Mouse (Mus musculus): ENCODE measurements around the gene Cfap298. TPM values are rescaled to one million over a fixed set of nuclear protein-coding genes. Genes with fewer than 3 reads are reported as not detected.
A peak's percentile ranks its signal among the peaks of the same experiment; 100 is the strongest.

Cfap298 gene
- total RNA-seq, 2 experiments from 2014 or later: 19.1 to 28.2 TPM

DNA sequence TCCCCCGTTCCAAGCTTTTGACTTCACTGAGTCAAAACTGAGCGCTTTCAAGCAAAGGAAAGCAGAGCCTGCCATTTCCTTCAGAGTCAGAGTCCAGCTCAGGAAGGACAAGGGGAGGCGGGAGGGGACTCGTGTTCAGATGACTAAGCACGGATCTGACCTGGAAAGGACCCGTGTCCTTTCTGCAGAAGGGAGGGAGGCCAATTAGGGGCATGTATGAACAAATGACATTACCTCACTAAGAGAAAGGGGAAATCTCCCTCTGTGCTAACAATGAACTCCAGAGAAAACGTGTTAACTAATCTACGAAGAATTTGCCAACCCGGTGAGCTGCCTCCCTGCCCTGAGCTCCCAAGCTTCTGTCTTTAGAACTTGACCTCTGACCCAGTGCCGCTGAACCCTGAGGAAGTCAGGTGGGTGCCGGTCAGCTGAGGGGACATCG, 18.9 kb downstream of the Cfap298 start:
- DNase-seq (ENCODE audit: low spot score in 2 of 2): no peak

DNA sequence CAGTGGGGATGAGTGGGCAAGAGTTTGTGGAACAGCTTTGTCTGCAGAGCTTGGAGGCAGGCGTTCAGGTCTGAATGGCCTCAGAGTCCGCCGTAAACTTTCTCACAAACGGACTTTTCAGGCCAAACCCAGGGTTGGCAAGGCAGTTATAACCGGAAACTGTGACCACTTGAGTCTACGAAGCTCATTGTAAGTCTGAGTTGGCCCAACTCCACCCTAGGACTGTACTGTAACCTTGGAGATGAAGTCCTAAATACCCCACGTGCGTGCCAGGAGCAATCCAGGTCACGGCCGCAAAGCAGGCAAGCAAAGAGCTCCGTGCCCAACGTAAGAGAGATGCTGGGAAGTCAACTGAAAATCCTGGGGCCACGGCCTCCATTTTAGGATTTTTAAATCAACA, 23.1 kb downstream of the Cfap298 start:
- no peak for DNase-seq (ENCODE audit: low spot score in 2 of 2)

DNA sequence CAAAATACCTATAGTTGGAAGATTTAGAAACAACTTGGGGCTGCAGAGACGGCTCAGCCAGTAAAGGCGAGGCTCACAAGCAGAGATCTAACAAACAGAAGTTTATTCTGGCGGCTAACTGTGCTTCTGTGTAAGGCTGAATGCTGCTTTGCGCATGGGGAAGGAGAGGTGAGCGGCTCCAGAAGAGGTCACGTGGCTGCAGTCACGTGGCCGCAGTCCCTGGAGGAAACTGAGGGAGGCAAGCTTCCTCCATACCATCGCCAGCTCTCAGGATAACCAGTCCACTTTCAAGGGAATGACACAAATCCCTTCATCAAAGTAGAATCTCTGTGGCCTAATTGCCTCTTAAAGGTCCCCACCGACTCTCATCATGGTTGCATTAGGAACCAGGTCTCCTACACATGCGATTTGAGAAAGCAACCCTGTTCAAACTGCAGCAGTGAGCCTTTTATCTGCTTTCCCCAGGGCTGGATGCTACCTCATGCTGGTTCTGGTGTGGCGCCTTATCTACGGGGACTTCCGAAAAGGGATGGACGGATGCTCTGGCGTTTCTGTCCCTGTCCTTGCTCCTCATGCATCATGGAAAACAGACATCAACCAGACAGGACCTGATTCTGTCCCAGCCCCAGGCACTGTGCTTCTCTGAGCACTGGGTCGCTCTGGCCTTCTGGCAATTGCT, 23.9 kb downstream of the Cfap298 start:
- DNase-seq (ENCODE audit: low spot score in 2 of 2): no peak

DNA sequence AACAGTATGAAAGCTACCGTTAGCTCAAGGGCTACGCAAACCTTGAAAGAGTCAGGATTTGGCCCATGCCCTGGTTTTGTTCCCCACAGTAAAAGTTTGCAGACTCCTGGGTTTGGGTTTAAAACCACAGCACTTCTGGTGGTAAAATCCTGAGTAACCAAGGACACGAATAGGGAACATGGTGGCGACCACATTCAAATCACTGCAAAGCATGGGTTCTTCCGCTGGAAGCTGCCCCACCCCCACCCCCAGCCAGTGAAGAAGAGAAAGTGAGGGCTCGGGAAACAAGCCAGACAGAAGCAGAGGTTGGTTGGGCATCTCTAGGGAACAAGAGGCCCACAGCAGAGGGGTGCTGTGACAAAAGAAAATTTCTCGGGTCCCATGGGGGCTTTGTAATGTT, 27.7 kb downstream of the Cfap298 start:
- DNase-seq (ENCODE audit: low spot score in 2 of 2): no peak

DNA sequence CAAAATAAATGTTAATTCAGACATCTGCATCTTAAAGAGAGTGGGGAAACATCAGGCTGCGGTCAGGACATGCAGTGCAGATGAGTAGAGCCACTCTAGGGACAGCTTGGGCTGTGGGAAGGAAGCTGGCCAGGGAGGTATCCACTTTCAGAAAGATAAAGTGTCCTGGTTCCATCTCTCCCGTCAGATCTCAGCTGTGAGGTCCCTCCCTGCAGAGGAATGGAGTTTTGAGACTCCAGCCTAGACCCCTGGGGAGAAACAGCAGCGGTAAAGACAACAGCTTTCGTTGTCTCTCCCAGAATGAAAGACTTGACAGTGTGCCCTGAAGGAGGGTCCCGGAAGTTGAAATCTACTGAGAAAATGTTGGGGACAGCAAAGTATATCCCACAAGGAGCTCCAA, 31.6 kb downstream of the Cfap298 start:
- no peak for DNase-seq (ENCODE audit: low spot score in 2 of 2)

DNA sequence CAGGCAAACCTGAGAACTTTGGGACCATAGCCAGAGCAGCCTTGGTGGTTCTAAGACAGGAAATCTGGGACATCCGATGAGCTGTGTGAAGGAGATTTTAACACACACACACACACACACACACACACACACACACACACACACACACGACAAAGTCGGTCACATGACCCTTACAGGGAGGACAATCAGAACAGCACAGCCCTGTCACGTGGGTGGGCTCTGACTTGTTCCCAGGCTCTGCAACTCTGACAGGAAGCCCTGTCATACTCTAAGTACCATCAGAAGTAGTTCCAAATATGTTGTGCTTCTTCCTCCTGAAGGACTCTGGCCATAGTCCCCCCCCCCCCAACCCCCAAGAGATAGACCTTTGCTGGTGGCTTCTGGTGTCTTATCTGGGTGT, 33.5 kb downstream of the Cfap298 start:
- DNase-seq (ENCODE audit: low spot score in 2 of 2): no peak

DNA sequence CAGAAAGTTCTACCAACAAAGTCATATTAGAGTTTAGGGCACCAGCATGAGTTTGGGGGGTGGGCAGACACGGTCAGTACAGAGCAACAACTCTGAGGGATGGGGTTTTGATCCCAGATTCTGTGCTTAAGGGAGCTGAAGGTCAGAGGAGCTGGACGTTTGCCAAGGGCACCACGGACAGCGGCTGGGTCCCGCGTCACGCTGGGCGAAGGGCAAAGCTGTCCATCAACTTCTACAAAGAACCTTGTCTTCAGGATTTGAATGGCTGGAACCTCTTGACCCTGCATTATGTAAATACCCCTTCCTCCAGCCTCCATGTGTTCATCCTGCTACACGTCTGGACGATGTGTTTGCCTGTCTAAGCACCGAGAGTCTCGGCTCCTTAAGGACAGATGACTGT, 35.4 kb downstream of the Cfap298 start:
- no peak for DNase-seq (ENCODE audit: low spot score in 2 of 2)

DNA sequence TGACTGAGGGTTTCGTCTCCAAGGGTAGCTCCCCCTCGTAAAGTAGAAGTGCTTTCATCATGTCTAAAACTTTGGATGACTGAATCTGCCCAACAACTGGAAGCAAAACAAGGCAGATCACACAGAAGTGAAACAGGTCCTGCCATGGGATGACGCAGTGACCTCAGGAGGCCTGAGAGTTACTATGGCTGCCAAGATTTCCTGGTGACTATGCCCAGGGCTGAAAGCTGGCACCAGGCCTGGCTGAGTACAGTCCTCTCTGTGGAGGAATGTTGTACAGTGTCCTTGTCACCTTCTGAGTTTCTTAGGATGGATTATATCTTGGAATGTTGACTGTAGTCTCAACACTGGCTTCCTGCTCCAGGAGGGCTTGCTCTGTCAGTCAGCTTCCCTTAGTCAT, 37.3 kb downstream of the Cfap298 start:
- no peak for DNase-seq (ENCODE audit: low spot score in 2 of 2)

DNA sequence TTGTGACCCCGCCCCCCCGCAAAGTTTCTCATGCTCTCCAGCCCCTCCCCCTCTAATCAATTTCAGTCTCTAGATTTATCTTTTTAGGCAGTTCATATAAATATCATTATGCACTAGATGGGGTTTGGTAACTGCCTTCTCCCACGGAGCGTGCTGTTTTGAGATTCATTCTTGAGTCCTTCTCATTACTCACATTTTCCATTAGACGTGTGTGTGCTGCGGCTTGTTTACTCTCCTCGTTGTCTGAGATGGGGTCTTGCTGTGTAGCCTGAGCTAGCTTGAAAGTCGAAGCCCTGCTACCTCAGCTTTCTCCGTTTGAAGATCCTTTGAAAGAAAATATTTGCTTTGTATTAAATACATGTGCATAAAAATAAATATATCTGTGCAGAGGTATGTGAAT, 41.1 kb downstream of the Cfap298 start:
- no peak for DNase-seq (ENCODE audit: low spot score in 2 of 2)

DNA sequence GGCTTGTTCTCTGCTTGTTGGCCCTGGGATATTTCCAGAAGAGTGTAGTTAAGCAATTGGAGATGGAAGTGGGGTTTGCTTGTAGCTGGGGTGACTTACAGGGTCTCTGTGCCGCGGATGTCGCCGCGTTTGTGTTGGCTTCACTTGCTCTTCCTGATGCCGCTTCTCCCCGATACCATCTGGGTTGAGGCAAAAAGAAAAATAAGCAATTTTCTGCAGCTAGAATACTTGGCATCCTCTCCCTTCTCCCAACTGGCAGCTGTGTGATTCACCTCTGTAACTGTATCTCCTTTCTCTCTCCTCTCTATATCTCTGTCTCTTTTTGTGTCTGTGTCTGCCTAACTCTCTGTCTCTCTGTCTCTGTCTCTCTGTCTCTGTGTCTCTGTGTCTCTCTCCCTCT, 41.9 kb downstream of the Cfap298 start:
- no peak for DNase-seq (ENCODE audit: low spot score in 2 of 2)

DNA sequence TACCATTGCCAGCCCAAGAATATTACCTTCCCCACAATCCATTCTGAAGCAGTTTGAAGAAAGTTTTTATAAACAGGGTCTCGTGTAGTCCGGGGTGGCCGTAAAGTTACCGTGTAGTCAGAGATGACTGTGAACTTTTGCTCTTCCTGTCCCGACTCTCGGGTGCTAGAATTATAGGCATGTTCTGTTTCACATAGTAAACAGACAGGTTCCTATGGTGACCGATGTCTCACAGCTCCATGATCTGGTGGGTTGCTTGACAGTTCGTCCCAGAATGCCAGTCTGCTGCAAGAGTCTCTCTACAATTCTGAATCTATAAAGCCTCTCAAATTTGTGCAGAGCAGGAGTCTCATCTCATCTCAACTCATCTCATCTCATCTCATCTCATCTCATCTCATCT, 42.8 kb downstream of the Cfap298 start:
- DNase-seq (ENCODE audit: low spot score in 2 of 2): no peak

DNA sequence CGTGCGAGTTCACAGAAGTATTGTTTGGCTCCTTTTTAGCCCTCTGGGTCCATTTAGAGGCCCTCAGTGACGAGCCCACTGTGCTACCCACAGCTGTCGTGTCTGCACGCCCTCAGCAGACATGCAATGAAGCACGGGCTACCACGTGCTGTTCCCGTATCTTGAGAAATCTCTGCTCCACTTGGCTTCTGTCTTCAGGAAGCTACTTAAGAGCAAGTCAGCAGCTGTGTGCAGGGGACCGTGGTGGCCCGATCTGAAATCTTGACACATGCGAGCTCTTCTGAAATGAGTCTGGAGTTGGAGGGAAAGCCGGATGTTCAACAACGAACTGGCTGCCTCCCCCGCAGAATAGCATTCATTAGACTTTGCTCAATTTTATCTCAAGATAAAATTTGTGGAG, 43.3 kb downstream of the Cfap298 start:
- no peak for DNase-seq (ENCODE audit: low spot score in 2 of 2)

DNA sequence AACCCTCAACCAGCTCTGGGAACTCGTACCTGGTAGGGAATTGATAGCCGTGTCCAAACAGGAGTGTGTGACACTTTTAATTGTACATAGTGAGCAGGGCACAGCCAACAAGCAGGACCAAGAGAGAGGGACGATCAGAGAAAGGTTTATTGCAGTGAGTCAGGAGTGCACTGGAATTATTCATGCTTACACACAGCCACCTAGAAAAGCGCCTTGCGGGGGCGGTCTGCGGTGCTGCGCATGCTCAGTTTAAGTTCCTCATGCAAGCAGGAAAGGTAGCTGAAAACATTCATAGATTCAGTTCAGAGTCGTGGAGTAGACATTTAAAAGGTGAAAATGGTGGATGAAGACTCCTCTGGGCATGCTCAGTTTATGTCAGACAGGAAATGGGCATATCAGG, 44.2 kb downstream of the Cfap298 start:
- DNase-seq (ENCODE audit: low spot score in 2 of 2): no peak

DNA sequence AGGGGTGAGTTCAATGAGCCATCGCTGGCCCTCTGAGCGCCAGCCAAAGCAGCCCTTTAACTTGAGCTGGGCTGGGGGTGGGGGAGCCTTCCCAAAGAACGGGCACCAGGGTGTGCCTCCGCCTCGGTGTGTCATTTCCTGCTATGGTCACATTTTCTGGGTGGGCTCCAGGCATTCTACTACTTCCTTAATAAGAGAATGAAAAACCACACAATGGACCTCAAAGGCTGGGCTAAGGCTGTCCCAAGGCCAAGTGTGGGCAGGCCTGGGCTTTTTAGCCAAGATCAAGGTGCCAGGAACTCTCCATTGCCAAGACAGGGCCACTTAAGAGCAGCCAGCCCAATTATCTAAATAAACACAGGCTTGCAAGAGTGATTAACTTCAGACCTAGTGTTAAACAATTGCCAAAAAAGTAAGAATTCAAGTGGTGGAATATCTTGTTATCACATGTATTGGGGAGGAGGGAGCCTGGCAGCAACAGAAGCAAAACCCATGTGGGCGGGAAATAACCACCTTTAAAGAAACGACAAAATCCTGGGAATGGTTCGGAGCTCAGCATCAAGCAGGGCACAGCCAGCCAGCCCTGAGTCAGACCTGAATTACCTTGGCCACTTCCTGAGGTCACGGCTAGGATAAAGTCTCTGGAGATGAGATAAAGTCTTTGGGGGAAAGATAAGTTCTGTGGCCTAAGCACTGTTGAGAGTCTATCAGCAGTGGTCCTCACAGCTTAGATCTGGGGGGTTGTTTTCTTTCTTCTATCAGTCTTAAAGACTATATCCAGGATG, 48.9 kb downstream of the Cfap298 start:
- no peak for DNase-seq (ENCODE audit: low spot score in 2 of 2)

DNA sequence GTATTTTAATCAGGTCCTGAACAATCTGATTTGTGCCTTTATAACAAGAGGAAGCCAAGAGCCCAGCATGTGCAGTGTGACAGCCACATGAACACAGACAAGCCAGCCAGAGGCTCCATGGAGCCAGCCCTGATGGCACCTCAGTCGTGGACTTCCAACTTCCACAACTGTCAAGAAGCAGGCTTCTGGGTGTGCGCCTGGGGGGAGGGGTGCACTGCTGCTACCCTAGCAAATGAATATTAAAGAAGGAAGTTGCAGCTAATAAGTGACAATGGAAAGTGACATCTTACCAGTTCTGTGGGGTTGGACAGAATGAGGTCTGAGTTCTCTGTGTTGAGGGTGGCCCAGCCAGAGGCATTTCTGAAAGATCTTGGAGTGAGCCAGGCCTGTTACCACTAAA, 49.6 kb downstream of the Cfap298 start:
- no peak for DNase-seq (ENCODE audit: low spot score in 2 of 2)

DNA sequence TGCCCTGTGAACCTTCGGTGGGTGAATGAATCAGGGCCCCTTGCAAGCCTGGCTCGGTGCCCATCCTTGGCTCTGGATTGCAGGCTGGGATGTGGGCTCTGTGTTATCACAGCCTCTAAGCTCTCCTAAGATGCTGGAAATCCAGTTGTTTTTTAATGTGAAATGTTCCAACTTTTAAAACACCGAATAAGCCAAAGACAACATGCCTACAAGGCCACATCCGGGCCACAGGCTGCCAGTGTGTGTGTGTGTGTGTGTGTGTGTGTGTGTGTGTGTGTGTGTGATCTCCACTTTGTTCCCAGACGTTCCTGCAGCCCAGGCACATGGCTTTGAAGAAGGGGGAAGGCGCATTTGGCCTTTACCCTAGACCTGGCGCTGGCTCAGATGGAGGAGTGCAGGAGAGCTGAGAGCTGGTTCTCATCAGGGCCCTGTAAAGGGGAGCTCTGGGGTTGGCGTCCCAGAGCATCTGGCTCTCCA, 52.4 kb downstream of the Cfap298 start:
- peak in 1 of 2 experiments; percentile 29 for DNase-seq (ENCODE audit: low spot score in 2 of 2)

DNA sequence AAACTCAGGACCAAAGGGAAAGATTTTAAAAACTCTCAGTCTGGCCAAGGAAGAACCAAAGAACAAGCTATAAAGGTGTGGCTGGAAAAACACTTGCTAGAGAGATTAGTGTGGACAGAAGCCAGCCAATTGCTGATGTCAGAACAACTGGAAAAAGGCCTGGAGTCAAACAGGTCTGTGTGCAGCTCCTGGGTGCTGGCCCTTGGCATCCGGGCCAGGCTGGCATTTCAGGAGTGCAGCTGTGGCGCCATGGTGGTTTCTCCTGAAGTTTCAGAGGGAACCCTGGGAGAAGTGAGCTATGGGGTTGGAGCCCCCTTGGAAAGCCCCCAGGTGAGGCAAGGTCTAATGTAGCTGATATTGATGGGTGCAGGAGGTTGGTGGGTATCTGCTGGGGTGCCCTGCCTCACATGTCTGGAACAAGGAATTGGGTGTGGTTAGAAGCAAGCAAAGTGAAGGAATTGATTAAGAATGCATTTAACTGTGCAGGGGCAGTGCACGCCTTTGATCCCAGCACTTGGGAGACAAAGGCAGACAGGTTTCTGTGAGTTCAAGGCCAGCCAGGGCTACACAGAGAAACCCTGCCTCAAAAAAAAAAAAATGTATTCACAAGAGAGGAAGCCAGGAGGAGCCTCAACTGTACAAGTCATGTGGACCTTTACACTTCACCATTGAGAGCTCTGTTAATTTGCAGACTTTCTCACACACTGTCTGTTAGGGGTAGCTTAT, 56.6 kb downstream of the Cfap298 start:
- no peak for DNase-seq (ENCODE audit: low spot score in 2 of 2)

Small RNA genes lying within 50 kb of the gene (microRNA-seq; reads per million reads assigned to microRNA genes)
- not detected for gene Gm22933

Other genes starting within 250 kb of the Cfap298 start
- 1 to 10 TPM; 7.4 to 8.3 TPM for gene Mis18a, start 207.7 kb downstream of the Cfap298 start, total RNA-seq (2021)
- 1 to 10 TPM; 3.0 to 6.6 TPM for gene Mrap, start 196.9 kb downstream of the Cfap298 start, total RNA-seq (2021)
- gene Urb1, start 124.7 kb downstream of the Cfap298 start, total RNA-seq (2021): 1 to 10 TPM; 7.8 to 8.1 TPM
- 1 to 10 TPM in 1 of 2 experiments, under 1 TPM in 1; 0.39 to 1.3 TPM for gene Eva1c, start 108.4 kb downstream of the Cfap298 start, total RNA-seq (2021)
- 10 to 100 TPM; 17.2 to 23.5 TPM for gene Synj1, start 76.2 kb upstream of the Cfap298 start, total RNA-seq (2021)
- 10 to 100 TPM; 30.5 to 42.7 TPM for gene Paxbp1, start 109.4 kb upstream of the Cfap298 start, total RNA-seq (2021)
- 1 to 10 TPM; 3.0 to 3.7 TPM for gene 4932438H23Rik, start 160.0 kb upstream of the Cfap298 start, total RNA-seq (2021)